Mouse (Mus musculus): Measurements from ENCODE around the gene Fbn1.

- TF ChIP-seq CTCF (IDR thresholded peaks at IDR 0.05; ENCODE audit: low read depth, low read length): no peak
- TF ChIP-seq POLR2A (IDR thresholded peaks at IDR 0.05; ENCODE audit: borderline replicate concordance, low read depth, low read length): no peak
Measured at GRCm38 (mm10) chr2:125416541-125417245, 91.1 kb downstream of the Fbn1 start.

Measured in bone marrow macrophage, adult 2 months (primary cell).